Mouse (Mus musculus) forebrain, embryonic 11.5 days (tissue): ENCODE results near the gene P3h2. TPM values are rescaled to one million over a fixed set of nuclear protein-coding genes. Genes with fewer than 3 reads are reported as not detected.

Experiments used
- ATAC-seq: fragments of 200-750 bp; cut with Nextera tagmentation; replicated peaks from 2 replicates; pipeline ENCODE4 v1.8.0; 2017; ENCODE audit warnings: moderate TSS enrichment; ENCODE audit not compliant: low FRiP score
- DNase-seq: peaks from one replicate; pipeline ENCODE4 v3.0.0-alpha.2; 2017; ENCODE audit warnings: low spot score
- H3K27ac ChIP-seq: fragments of 300-500 bp; sonication (generic); 2 replicates; pipeline ENCODE4 v1.5.1; 2014; ENCODE audit warnings: low read depth, low read length
- H3K27me3 ChIP-seq: fragments of 300-500 bp; sonication (generic); 2 replicates; pipeline ENCODE4 v1.6.1; 2014; ENCODE audit warnings: mild to moderate bottlenecking, low read length, mixed read lengths; ENCODE audit not compliant: control insufficient read depth, insufficient read depth
- H3K36me3 ChIP-seq: fragments of 300-500 bp; sonication (generic); 2 replicates; pipeline ENCODE4 v1.6.1; 2014; ENCODE audit warnings: mild to moderate bottlenecking, low read length, moderate library complexity, mixed read lengths; ENCODE audit not compliant: control insufficient read depth, insufficient read depth
- H3K4me1 ChIP-seq: fragments of 300-500 bp; sonication (generic); replicated peaks from 2 replicates; pipeline ENCODE4 v1.6.1; 2014; ENCODE audit warnings: low read length, mixed read lengths; ENCODE audit not compliant: control insufficient read depth, insufficient read depth
- H3K4me2 ChIP-seq: fragments of 300-500 bp; sonication (generic); 2 replicates; pipeline ENCODE4 v1.6.1; 2014; ENCODE audit warnings: low read depth, mild to moderate bottlenecking, low read length, moderate library complexity, mixed read lengths; ENCODE audit not compliant: severe bottlenecking
- H3K4me3 ChIP-seq: fragments of 300-500 bp; sonication (generic); 2 replicates; pipeline ENCODE4 v1.5.1; 2014; ENCODE audit warnings: low read depth, low read length
- H3K9ac ChIP-seq: fragments of 300-500 bp; sonication (generic); 2 replicates; pipeline ENCODE4 v1.6.1; 2014; ENCODE audit warnings: low read length
- H3K9me3 ChIP-seq: fragments of 300-500 bp; sonication (generic); 2 replicates; pipeline ENCODE4 v1.6.1; 2016; ENCODE audit warnings: low read length, mixed read lengths; ENCODE audit not compliant: control insufficient read depth
- WGBS: fragments of 180-500 bp; shearing (Covaris S2); extraction: QIAGEN DNeasy Blood & Tissue Kit; methylation state at CpG from one replicate; pipeline ENCODE4 v1.1.7; 2014; 5-methylcytosine and 5-hydroxymethylcytosine counted together
- polyA plus RNA-seq: library from polyadenylated mRNA; unstranded; fragments of >200 nt; fragmentation: Nextera tagmentation; extraction: Ambion mirVana; gene quantifications from 2 replicates; pipeline ENCODE4 v1.2.1, GENCODE M21; 2014

The P3h2 gene
- polyA plus RNA-seq, 1 experiment from 2014 or later: 3.3 TPM

DNA sequence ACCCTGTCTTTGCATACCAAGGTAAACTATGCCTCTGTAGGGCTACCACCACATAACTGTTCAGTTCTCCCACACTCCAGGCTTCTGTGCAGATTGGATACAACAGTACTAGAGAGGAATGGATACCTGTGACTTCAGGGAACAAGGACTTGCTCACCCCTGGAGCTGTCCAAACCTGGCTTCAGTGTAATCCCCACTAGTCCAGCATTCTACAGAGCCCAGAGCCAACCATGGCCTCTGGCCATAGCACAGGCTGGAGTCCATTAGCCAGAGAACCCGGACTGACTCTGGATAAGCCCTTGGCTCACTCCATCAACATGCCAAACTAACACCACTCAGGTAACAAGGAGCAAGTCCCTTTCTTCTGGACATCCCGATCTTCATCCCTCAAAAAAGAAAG, 2.7 kb downstream of the P3h2 start:
- H3K4me1 ChIP-seq: peaks cover 5% of the 10 kb centered on the region
- H3K27ac ChIP-seq: no peak overlapping the region
- H3K4me2 ChIP-seq: no peak overlapping the region
- ATAC-seq (no peak), DNase-seq (no peak)
- H3K9ac ChIP-seq: no peak overlapping the region
- no peaks in the 10 kb centered on the region for H3K27me3 ChIP-seq
- H3K4me3 ChIP-seq: no peak overlapping the region
- H3K9me3 ChIP-seq: no peaks in the 10 kb centered on the region
- H3K36me3 ChIP-seq: no peaks in the 10 kb centered on the region
- WGBS: 81% methylated on average over 2 of the region's 2 CpGs

DNA sequence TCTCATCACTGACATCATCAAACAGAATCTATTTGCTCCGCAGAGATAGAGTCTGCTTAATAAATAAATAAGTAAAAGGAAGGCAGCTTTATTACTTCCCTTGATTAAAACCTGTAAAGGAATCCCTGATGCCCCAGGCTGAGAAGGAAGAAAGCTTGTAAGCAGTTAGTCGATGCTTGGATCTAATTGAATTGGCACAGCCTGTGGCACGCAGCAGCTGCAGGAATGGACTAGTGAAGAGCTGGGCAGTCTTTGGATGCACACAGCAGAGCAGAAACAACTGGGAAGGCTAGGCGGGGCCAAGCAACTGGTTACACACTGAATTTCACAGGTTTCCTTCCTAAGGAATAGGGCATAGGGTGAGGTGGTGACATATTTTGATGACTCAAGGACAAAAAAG, 5.4 kb downstream of the P3h2 start:
- Histone ChIP-seq H3K4me1 (no peaks in the 10 kb centered on the region), H3K9me3 (no peaks in the 10 kb centered on the region), H3K27me3 (no peaks in the 10 kb centered on the region), H3K9ac (no peak overlapping the region), H3K4me3 (no peak overlapping the region), H3K4me2 (no peak overlapping the region), H3K27ac (no peak overlapping the region), H3K36me3 (no peaks in the 10 kb centered on the region)
- WGBS: 21% methylated on average over 4 of the region's 4 CpGs
- DNase-seq (no peak), ATAC-seq (no peak)

GRCm38 (mm10) chr16:26095696-26096284, 9.8 kb downstream of the P3h2 start:
- no peak overlapping the region for H3K27ac ChIP-seq
- no peak overlapping the region for H3K4me2 ChIP-seq
- H3K36me3 ChIP-seq: no peaks in the 10 kb centered on the region
- no peaks in the 10 kb centered on the region for H3K4me1 ChIP-seq
- no peak for DNase-seq
- no peaks in the 10 kb centered on the region for H3K9me3 ChIP-seq
- H3K4me3 ChIP-seq: no peak overlapping the region
- no peak overlapping the region for H3K9ac ChIP-seq
- ATAC-seq: no peak
- 83% methylated on average over 7 of the region's 7 CpGs for WGBS
- no peaks in the 10 kb centered on the region for H3K27me3 ChIP-seq

GRCm38 (mm10) chr16:26093888-26094287, 11.7 kb downstream of the P3h2 start:
- no peak for ATAC-seq
- WGBS: 72% methylated on average over 4 of the region's 4 CpGs

GRCm38 (mm10) chr16:26088976-26089375, 16.6 kb downstream of the P3h2 start:
- H3K27me3 ChIP-seq: no peaks in the 10 kb centered on the region
- H3K9ac ChIP-seq: no peak overlapping the region
- H3K4me3 ChIP-seq: no peak overlapping the region
- no peak for DNase-seq
- no peak for ATAC-seq
- H3K4me2 ChIP-seq: no peak overlapping the region
- no peak overlapping the region for H3K27ac ChIP-seq
- no peaks in the 10 kb centered on the region for H3K9me3 ChIP-seq
- 89% methylated on average over 5 of the region's 5 CpGs for WGBS
- no peaks in the 10 kb centered on the region for H3K4me1 ChIP-seq
- no peaks in the 10 kb centered on the region for H3K36me3 ChIP-seq

More at GRCm38 (mm10) chr16:26093888-26094287, 11.7 kb downstream of the P3h2 start:
- H3K4me2 ChIP-seq: no peak overlapping the region
- no peaks in the 10 kb centered on the region for H3K4me1 ChIP-seq
- H3K9me3 ChIP-seq: no peaks in the 10 kb centered on the region
- H3K27me3 ChIP-seq: no peaks in the 10 kb centered on the region
- no peaks in the 10 kb centered on the region for H3K36me3 ChIP-seq
- no peak for DNase-seq
- H3K4me3 ChIP-seq: no peak overlapping the region
- H3K9ac ChIP-seq: no peak overlapping the region
- no peak overlapping the region for H3K27ac ChIP-seq

GRCm38 (mm10) chr16:26088240-26088639, 17.3 kb downstream of the P3h2 start:
- 81% methylated on average over 1 of the region's 1 CpGs for WGBS
- no peaks in the 10 kb centered on the region for H3K9me3 ChIP-seq
- H3K4me3 ChIP-seq: no peak overlapping the region
- H3K27me3 ChIP-seq: no peaks in the 10 kb centered on the region
- H3K9ac ChIP-seq: no peak overlapping the region
- DNase-seq: no peak
- no peaks in the 10 kb centered on the region for H3K36me3 ChIP-seq
- no peaks in the 10 kb centered on the region for H3K4me1 ChIP-seq
- no peak overlapping the region for H3K4me2 ChIP-seq
- no peak overlapping the region for H3K27ac ChIP-seq
- ATAC-seq: no peak

- H3K36me3 ChIP-seq: no peaks in the 10 kb centered on the region
These were observed 18.6 kb downstream of the P3h2 start for GRCm38 (mm10) chr16:26086955-26087354.

DNA sequence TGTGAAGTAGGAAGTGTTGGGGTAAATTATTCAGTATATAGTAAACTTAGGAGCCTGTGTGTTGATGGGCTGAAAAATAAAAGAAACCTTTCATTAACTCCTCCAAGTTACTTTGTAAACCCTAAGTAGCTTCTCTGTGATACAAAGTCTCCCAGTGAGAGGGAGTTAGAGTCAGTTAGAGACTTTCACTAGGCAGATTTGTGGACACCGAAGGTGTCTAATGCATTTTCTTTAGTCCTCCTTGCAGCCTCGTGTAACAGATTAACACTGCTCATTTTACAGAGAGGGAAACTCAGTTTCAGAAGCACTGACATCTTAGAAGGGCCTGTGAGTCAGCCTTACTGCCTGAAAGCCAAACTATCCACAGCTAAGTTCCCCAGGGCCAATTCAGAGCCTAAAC, 20.4 kb downstream of the P3h2 start:
- no peak overlapping the region for H3K4me3 ChIP-seq
- no peaks in the 10 kb centered on the region for H3K36me3 ChIP-seq
- WGBS: 49% methylated on average over 2 of the region's 2 CpGs
- H3K4me1 ChIP-seq: no peaks in the 10 kb centered on the region; the same call in 1 of the 2 replicates
- H3K27ac ChIP-seq: no peak overlapping the region
- no peaks in the 10 kb centered on the region for H3K27me3 ChIP-seq
- H3K4me2 ChIP-seq: no peak overlapping the region
- H3K9ac ChIP-seq: no peak overlapping the region
- DNase-seq: no peak
- no peaks in the 10 kb centered on the region for H3K9me3 ChIP-seq
- ATAC-seq: no peak

More at GRCm38 (mm10) chr16:26086955-26087354, 18.6 kb downstream of the P3h2 start:
- Histone ChIP-seq H3K4me3 (no peak overlapping the region), H3K4me1 (no peaks in the 10 kb centered on the region), H3K27ac (no peak overlapping the region), H3K9ac (no peak overlapping the region), H3K4me2 (no peak overlapping the region), H3K27me3 (no peaks in the 10 kb centered on the region), H3K9me3 (no peaks in the 10 kb centered on the region)
- ATAC-seq (no peak), DNase-seq (no peak)
- 95% methylated on average over 1 of the region's 1 CpGs for WGBS

GRCm38 (mm10) chr16:26082831-26083230, 22.8 kb downstream of the P3h2 start:
- no peak overlapping the region for H3K4me3 ChIP-seq
- H3K4me2 ChIP-seq: no peak overlapping the region
- 81% methylated on average over 1 of the region's 1 CpGs for WGBS
- no peaks in the 10 kb centered on the region; the same call in 1 of the 2 replicates for H3K4me1 ChIP-seq
- no peak for DNase-seq
- no peaks in the 10 kb centered on the region for H3K36me3 ChIP-seq
- no peak overlapping the region for H3K27ac ChIP-seq
- H3K9me3 ChIP-seq: no peaks in the 10 kb centered on the region
- no peaks in the 10 kb centered on the region for H3K27me3 ChIP-seq
- H3K9ac ChIP-seq: no peak overlapping the region
- no peak for ATAC-seq
